In the genomic region with DNA sequence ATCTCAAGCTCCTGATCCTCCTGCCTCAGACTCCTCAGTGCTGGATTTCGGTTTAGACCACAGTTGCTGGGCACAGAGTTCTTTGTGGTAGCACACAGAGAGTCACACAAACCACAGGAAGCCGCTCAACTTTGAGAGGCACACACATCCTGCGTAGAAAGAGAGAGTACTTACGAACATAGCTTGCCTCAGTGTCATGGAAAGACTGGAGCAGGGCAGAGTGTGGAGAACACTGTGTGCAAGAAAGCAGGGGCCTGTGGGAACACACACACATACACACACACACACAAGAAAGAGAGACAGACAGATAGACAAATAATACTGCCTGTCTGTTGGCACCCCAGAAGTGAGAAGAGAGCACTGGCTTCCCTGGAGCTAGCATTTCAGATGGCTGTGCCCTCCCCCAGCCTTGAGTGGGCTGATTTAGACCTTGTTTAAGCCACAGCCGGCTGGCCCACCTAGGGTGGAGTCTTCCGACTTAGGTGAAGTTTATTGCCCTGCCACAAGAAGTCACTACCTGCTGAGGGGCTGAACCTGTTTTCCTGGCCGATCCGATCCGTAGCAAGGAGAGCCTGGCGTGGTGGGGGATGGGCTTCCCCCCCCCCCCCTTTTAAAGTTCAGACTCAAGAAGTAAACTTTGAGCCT, we compare ENCODE assay signal across 13 mouse cellular contexts. TPM values are rescaled to one million over a fixed set of nuclear protein-coding genes. Genes with fewer than 3 reads are reported as not detected.
DNase-seq lines count a peak whose midpoint lies in the region; ATAC-seq and TF ChIP-seq lines count a peak whose summit lies in the region.
"Had no signal": no experiment of that assay in that cellular context is flagged by ENCODE, and none has a peak within 500 bp of the region (broad histone marks: within the 10 kb centered on the region; RNA-seq: fewer than 3 reads in every experiment).

No protein-coding gene starts in this region.

- no peaks in the 10 kb centered on the region; the same call in 1 of the 2 replicates for H3K9me3 ChIP-seq in hindbrain, embryonic 12.5 days (replicated peaks)
- H3K9me3 ChIP-seq: heart, embryonic 12.5 days; limb, embryonic 13.5 days had no signal

- peaks cover 26% of the 10 kb centered on the region; the same call in 1 of the 2 replicates for H3K4me1 ChIP-seq in brown adipose tissue, adult 24 weeks (ENCODE audit: control insufficient read depth, insufficient read depth, insufficient read length, low read length)
- H3K4me1 ChIP-seq in hindbrain, embryonic 12.5 days = peaks cover 7% of the 10 kb centered on the region

- 69% methylated on average over 10 of the region's 10 CpGs for WGBS in hindbrain, embryonic 12.5 days

- no peak overlapping the region for H3K4me2 ChIP-seq in hindbrain, embryonic 12.5 days (replicated peaks)
- H3K4me2 ChIP-seq: heart, embryonic 12.5 days; limb, embryonic 13.5 days had no signal

- H3K27ac ChIP-seq in gastrocnemius, adult 2 months = peak overlapping the region; percentile 24; the same call in 1 of the 2 replicates
- peak overlapping the region; percentile 23 for H3K27ac ChIP-seq in brown adipose tissue, adult 24 weeks (replicated peaks; ENCODE audit: low read depth, low read length)
- H3K27ac ChIP-seq in hindbrain, embryonic 12.5 days = no peak overlapping the region
- H3K27ac ChIP-seq: limb, embryonic 13.5 days had no signal

- peaks cover 5% of the 10 kb centered on the region; the same call in 1 of the 2 replicates for H3K27me3 ChIP-seq in hindbrain, embryonic 12.5 days

- no peak overlapping the region for H3K9ac ChIP-seq in hindbrain, embryonic 12.5 days
- H3K9ac ChIP-seq: heart, embryonic 12.5 days; limb, embryonic 13.5 days had no signal

- no peak for DNase-seq in gastrocnemius, adult 2 months
- no peak for DNase-seq in gastrocnemius, adult 18-20 months (ENCODE audit: low spot score)
- peak; percentile 96 for DNase-seq in 416B (ENCODE audit: low read depth)
- DNase-seq in naive thymus-derived CD4-positive, alpha-beta T cell, adult 2 months (ENCODE audit: low read depth) = peak; percentile 95
- no peak for DNase-seq in layer of hippocampus, adult 9-10 months (ENCODE audit: low spot score)
- DNase-seq in gastrocnemius, adult 8-10 months (ENCODE audit: low spot score in 2 of 2) = no peak
- DNase-seq: adrenal gland, postnatal 10 days; cerebellum, adult 9-10 months had no signal

- no peak for TF ChIP-seq CTCF in gastrocnemius, adult 2 months (IDR thresholded peaks at IDR 0.05)

- no peak for ATAC-seq in hindbrain, embryonic 12.5 days (ENCODE audit: low FRiP score)

- intact Hi-C loops in gastrocnemius, adult 2 months (cut with DNase I) = no loop called here

- H3K36me3 ChIP-seq in hindbrain, embryonic 12.5 days = no peaks in the 10 kb centered on the region
- H3K36me3 ChIP-seq: heart, embryonic 12.5 days; limb, embryonic 13.5 days had no signal

- H3K4me3 ChIP-seq in gastrocnemius, adult 2 months = no peak overlapping the region
- no peak overlapping the region for H3K4me3 ChIP-seq in brown adipose tissue, adult 24 weeks (ENCODE audit: insufficient read depth, low read depth, low read length)
- H3K4me3 ChIP-seq in hindbrain, embryonic 12.5 days = no peak overlapping the region
- H3K4me3 ChIP-seq: heart, embryonic 12.5 days; limb, embryonic 13.5 days had no signal

RNA-seq across cellular contexts. Expression of gene Plaur, which starts 4.4 kb away (rescaled TPM):
- total RNA-seq in gastrocnemius, adult 2 months (2021) = 1 to 10 TPM in 1 of 2 experiments, under 1 TPM in 1; 0.89 to 1.3 TPM
- 1 to 10 TPM in 1 of 2 experiments, under 1 TPM in 1; 0.87 to 1.4 TPM for total RNA-seq in gastrocnemius, adult 18-20 months (2021)
- polyA plus RNA-seq in brown adipose tissue, adult 24 weeks (2012; ENCODE audit: insufficient read depth, insufficient read length, missing spikeins) = 3.0 TPM in 1 of 2 replicates, not detected in the other
- under 1 TPM; 0.41 to 0.92 (median 0.63) TPM for total RNA-seq in gastrocnemius, adult 8-10 months (2022)
- 0.59 and 0.95 TPM in 2 replicates for polyA plus RNA-seq in hindbrain, embryonic 12.5 days (2016; fragmentation: Nextera tagmentation; extraction: Ambion mirVana)

RNA-seq across cellular contexts. Expression of gene Irgc1, which starts 5.8 kb away (rescaled TPM):
- total RNA-seq in gastrocnemius, adult 2 months (2021) = not detected
- total RNA-seq in gastrocnemius, adult 18-20 months (2021) = not detected
- not detected in 2 replicates for polyA plus RNA-seq in brown adipose tissue, adult 24 weeks (2012; ENCODE audit: insufficient read depth, insufficient read length, missing spikeins)
- not detected for total RNA-seq in gastrocnemius, adult 8-10 months (2022)
- polyA plus RNA-seq in hindbrain, embryonic 12.5 days (2016; fragmentation: Nextera tagmentation; extraction: Ambion mirVana) = not detected in 2 replicates
- polyA plus RNA-seq: heart, embryonic 12.5 days; kidney, embryonic 16.5 days; limb, embryonic 13.5 days had no signal

RNA-seq across cellular contexts. Expression of gene Cadm4, which starts 24.0 kb away (rescaled TPM):
- total RNA-seq in gastrocnemius, adult 2 months (2021) = 1 to 10 TPM; 2.4 to 2.8 TPM
- 1 to 10 TPM; 2.3 to 3.4 TPM for total RNA-seq in gastrocnemius, adult 18-20 months (2021)
- polyA plus RNA-seq in brown adipose tissue, adult 24 weeks (2012; ENCODE audit: insufficient read depth, insufficient read length, missing spikeins) = 3.1 and 3.5 TPM in 2 replicates
- total RNA-seq in gastrocnemius, adult 8-10 months (2022) = 1 to 10 TPM in 3 of 4 experiments, under 1 TPM in 1; 0.87 to 3.6 (median 1.8) TPM
- 41.3 and 42.3 TPM in 2 replicates for polyA plus RNA-seq in hindbrain, embryonic 12.5 days (2016; fragmentation: Nextera tagmentation; extraction: Ambion mirVana)

RNA-seq across cellular contexts. Expression of gene Zfp428, which starts 49.0 kb away (rescaled TPM):
- total RNA-seq in gastrocnemius, adult 2 months (2021) = 1 to 10 TPM; 3.5 to 6.5 TPM
- total RNA-seq in gastrocnemius, adult 18-20 months (2021) = 1 to 10 TPM; 4.1 to 4.5 TPM
- 3.0 and 4.7 TPM in 2 replicates for polyA plus RNA-seq in brown adipose tissue, adult 24 weeks (2012; ENCODE audit: insufficient read depth, insufficient read length, missing spikeins)
- 1 to 10 TPM; 2.5 to 5.2 (median 4.0) TPM for total RNA-seq in gastrocnemius, adult 8-10 months (2022)
- 155 and 160 TPM in 2 replicates for polyA plus RNA-seq in hindbrain, embryonic 12.5 days (2016; fragmentation: Nextera tagmentation; extraction: Ambion mirVana)

RNA-seq across cellular contexts. Expression of gene AC161166.1, which starts 54.4 kb away (rescaled TPM):
- total RNA-seq in gastrocnemius, adult 2 months (2021) = not detected
- total RNA-seq in gastrocnemius, adult 18-20 months (2021) = not detected
- not detected in 2 replicates for polyA plus RNA-seq in brown adipose tissue, adult 24 weeks (2012; ENCODE audit: insufficient read depth, insufficient read length, missing spikeins)
- total RNA-seq in gastrocnemius, adult 8-10 months (2022) = not detected
- polyA plus RNA-seq in hindbrain, embryonic 12.5 days (2016; fragmentation: Nextera tagmentation; extraction: Ambion mirVana) = 1.9 TPM in 2 replicates
- total RNA-seq: adrenal gland, postnatal 10 days had no signal

Comparison
In these comparisons a context has a peak if more than half of its experiments do, and no peak if none do; other contexts are left out.
1. DNase-seq: peak in 416B (single experiment) and naive thymus-derived CD4-positive, alpha-beta T cell, adult 2 months (single experiment); none in gastrocnemius, adult 2 months (single experiment), gastrocnemius, adult 18-20 months (single experiment), layer of hippocampus, adult 9-10 months (single experiment) and gastrocnemius, adult 8-10 months (0 of 2).